Mouse (Mus musculus): ENCODE measurements around the gene Klk1b3. TPM values are rescaled to one million over a fixed set of nuclear protein-coding genes. Genes with fewer than 3 reads are reported as not detected.

The Klk1b3 gene
- not detected in 2 replicates for polyA plus RNA-seq (2012; rRNA removed)

DNA sequence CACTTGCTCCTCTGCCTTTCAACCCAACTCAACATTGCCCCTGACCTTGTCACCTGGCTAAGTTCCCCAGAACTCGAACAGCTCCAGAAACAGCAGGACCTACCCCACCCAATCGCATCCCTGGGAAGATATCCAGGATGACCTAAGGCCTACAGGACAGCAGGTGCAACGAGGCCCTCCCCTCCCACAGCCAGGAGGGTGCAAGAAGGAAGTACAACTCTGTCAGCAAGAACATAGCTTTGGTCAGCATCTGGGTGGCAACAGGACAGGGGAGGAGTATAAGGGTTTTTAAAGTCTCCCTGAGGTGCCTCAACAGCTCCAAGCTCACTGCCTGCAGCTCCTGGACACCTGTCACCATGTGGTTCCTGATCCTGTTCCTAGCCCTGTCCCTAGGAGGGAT, at the start of gene Klk1b3:
Gene Klk1b3, plus strand, starts transcription at position 301 of the 400 bp plus-strand sequence.

DNA sequence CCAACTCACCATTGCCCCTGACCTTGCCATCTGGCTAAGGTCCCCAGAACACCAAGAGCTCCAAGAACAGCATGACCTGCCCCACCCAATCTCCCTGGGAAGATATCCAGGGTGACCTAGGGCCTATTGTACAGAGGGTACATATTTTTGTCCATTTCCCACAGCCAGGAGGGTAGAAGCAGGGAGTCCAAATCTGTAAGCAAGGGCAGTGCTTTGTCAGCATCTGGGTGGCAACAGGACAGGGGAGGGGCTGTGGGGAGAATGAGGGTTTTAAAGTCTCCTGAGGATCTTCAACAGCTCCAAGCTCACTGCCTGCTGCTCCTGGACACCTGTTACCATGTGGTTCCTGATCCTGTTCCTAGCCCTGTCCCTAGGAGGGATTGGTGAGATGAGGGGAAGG, 10.1 kb upstream of the Klk1b3 start, which contains the start of gene Klk1b24:
Gene Klk1b24, plus strand, starts transcription at position 301 of the 400 bp plus-strand sequence.

DNA sequence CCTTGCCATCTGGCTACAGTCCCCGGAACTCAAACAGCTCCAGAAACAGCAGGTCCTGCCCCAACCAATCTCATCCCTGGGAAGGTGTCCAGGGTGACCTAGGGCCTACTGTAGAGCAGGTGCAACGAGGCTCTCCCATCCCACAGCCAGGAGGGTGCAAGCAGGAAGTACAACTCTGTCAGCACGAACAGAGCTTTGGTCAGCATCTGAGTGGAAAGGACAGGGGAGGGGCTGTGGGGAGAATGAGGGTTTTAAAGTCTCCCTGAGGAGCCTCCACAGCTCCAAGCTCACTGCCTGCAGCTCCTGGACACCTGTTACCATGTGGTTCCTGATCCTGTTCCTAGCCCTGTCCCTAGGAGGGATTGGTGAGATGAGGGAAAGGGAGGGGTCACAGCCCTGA, 9.1 kb downstream of the Klk1b3 start, which contains the start of gene Klk1b4:
Gene Klk1b4, plus strand, starts transcription at position 301 of the 400 bp plus-strand sequence.

DNA sequence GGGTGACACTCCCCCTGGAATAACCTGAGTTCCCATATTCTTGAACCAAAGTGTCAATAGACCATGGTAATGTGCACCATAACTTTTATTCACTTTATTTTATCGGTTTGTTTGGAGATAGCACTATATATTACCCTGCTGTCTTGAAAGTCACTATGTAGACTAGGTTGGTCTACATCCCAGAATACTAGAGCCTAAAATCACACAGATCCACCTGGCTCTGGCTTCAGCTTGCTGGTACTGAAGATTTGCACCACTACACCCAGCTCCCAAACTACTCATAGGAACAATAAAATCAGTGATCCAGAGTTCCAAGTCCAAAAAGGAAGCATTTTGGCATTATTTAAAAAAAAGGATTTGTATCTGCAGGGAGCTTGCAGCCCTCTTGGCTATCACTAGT, 17.7 kb downstream of the Klk1b3 start, which contains the start of gene Klk1b5:
Gene Klk1b5, plus strand, starts transcription at position 301 of the 400 bp plus-strand sequence.

DNA sequence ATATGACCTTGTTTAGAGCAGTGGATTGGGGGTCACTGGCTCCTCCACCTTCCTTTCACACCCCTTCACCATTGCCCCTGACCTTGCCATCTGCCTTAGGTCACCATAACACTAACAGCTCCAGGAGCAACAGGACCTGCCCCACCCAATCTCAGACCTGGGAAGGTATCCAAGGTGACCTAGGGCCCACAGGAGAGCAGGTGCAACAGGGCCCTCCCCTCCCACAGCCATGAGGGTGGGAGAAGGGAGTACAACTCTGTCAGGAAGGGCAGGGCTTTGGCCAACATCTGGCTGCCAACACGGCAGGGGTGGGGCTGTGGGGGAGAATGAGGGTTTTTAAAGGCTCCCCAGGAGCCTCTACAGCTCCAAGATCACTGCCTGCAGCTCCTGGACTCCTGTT, 27.1 kb downstream of the Klk1b3 start, which contains the start of gene Klk1:
Gene Klk1, plus strand, starts transcription at position 285 of the 400 bp plus-strand sequence.

DNA sequence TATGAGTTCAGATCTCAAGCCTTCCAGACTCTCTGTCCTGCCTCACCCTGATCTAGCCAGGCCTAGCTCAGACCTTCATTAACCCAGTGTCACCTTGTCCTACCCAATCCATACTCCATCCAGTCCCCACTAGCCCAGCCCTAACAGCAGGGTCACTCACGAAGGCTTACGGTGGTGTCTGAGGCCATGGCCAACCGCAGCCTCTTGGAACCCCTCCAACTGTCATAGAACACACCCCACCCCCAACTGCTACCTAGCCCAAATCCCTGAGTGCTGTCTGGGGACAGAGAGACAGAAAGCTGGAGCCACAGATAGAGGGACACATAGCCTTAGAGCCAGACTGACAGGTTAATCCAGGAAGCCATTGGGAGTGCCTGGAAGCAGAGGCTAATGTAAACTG, 37.9 kb downstream of the Klk1b3 start, which contains the start of gene Gm36864:
Gene Gm36864, plus strand, starts transcription at position 269 of the 400 bp plus-strand sequence.

DNA sequence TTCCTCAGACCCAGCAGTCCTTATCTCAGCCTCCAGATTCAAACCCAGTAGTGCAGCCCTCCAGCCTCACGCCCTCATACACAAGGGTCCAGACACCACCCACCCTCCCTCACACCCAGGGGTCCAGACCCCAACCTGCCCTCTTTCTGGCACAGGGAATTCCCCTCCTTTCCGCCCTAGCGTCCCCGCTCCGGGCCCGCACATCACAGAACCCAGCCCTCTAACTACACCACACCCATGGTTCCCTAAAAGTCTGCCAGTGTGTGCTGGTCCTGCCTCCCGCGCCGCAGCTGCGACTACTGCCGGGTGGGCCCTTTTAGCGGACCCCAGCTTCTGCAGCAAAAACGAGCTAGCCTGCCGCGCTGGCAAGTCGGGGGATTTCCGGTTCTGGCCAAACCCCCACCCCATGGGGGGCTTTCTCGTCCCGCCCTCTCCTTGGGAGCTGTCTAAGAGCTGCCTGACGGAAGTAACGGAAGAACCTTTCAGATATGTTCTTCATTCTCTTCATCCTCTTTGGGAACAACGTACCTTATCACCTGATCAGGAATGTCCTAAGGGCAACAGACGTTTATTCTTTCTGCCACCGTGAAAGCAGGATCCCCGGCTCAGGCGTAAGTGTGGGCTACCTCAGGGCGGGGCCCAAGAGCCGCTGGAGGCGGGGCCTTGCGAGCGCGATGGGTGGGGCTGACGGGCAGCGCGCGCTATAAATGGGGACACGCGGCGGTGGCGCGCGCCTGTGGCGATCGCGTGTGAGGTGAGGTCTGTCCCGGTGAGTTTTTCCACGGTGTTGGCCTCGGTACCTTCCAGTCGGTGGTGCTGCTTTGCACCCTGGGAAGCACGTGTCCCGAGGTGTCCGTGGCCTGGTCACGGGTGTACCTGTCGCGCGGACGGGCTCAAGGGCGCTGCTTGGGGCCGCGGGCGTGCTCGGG, 48.3 kb downstream of the Klk1b3 start, which contains the start of the genes 1700028J19Rik and 2410002F23Rik:
Gene 1700028J19Rik, minus strand, starts transcription at position 641 of the 929 bp plus-strand sequence.
Gene 2410002F23Rik, plus strand, starts transcription at position 668 of the 929 bp plus-strand sequence.

Other genes starting within 250 kb of the Klk1b3 start
- gene Klk1b8, start 247.5 kb upstream of the Klk1b3 start, polyA plus RNA-seq (2012; rRNA removed) = not detected in 2 replicates
- not detected in 2 replicates for gene Klk1b1, start 231.4 kb upstream of the Klk1b3 start, polyA plus RNA-seq (2012; rRNA removed)
- not detected in 2 replicates for gene Klk1b9, start 222.1 kb upstream of the Klk1b3 start, polyA plus RNA-seq (2012; rRNA removed)
- gene Klk1b11, start 202.3 kb upstream of the Klk1b3 start, polyA plus RNA-seq (2012; rRNA removed) = 0.35 and 1.4 TPM in 2 replicates
- not detected in 2 replicates for gene Klk1b26, start 186.0 kb upstream of the Klk1b3 start, polyA plus RNA-seq (2012; rRNA removed)
- gene Klk1b27, start 145.9 kb upstream of the Klk1b3 start, polyA plus RNA-seq (2012; rRNA removed) = 1.3 and 2.2 TPM in 2 replicates
- 10.8 and 17.1 TPM in 2 replicates for gene Klk1b21, start 95.9 kb upstream of the Klk1b3 start, polyA plus RNA-seq (2012; rRNA removed)
- 1.5 TPM in 1 of 2 replicates, not detected in the other for gene Klk1b22, start 85.5 kb upstream of the Klk1b3 start, polyA plus RNA-seq (2012; rRNA removed)
- not detected in 2 replicates for gene Klk1b16, start 61.4 kb upstream of the Klk1b3 start, polyA plus RNA-seq (2012; rRNA removed)
- gene Klk1b24, start 10.0 kb upstream of the Klk1b3 start, polyA plus RNA-seq (2012; rRNA removed) = 4.4 and 5.6 TPM in 2 replicates
- not detected in 2 replicates for gene Klk1b4, start 9.2 kb downstream of the Klk1b3 start, polyA plus RNA-seq (2012; rRNA removed)
- 0.15 and 0.29 TPM in 2 replicates for gene Klk1b5, start 17.8 kb downstream of the Klk1b3 start, polyA plus RNA-seq (2012; rRNA removed)
- 10.3 and 15.0 TPM in 2 replicates for gene Klk1, start 27.2 kb downstream of the Klk1b3 start, polyA plus RNA-seq (2012; rRNA removed)
- not detected in 2 replicates for gene Gm36864, start 38.0 kb downstream of the Klk1b3 start, polyA plus RNA-seq (2012; rRNA removed)
- gene 1700028J19Rik, start 48.5 kb downstream of the Klk1b3 start, polyA plus RNA-seq (2012; rRNA removed) = 1.7 and 1.9 TPM in 2 replicates
- 302 and 308 TPM in 2 replicates for gene 2410002F23Rik, start 48.5 kb downstream of the Klk1b3 start, polyA plus RNA-seq (2012; rRNA removed)
- gene Acp4, start 59.2 kb downstream of the Klk1b3 start, polyA plus RNA-seq (2012; rRNA removed) = 0.14 and 0.29 TPM in 2 replicates
- gene Gm15517, start 63.3 kb downstream of the Klk1b3 start, polyA plus RNA-seq (2012; rRNA removed) = not detected in 2 replicates
- gene Clec11a, start 108.7 kb downstream of the Klk1b3 start, polyA plus RNA-seq (2012; rRNA removed) = 17.9 and 24.7 TPM in 2 replicates
- gene Shank1, start 112.1 kb downstream of the Klk1b3 start, polyA plus RNA-seq (2012; rRNA removed) = 1.6 and 1.7 TPM in 2 replicates
- 5.9 and 6.5 TPM in 2 replicates for gene Syt3, start 185.9 kb downstream of the Klk1b3 start, polyA plus RNA-seq (2012; rRNA removed)
- 2.6 and 2.8 TPM in 2 replicates for gene 1700008O03Rik, start 187.6 kb downstream of the Klk1b3 start, polyA plus RNA-seq (2012; rRNA removed)
- 12.9 and 15.2 TPM in 2 replicates for gene Lrrc4b, start 230.8 kb downstream of the Klk1b3 start, polyA plus RNA-seq (2012; rRNA removed)